Mouse (Mus musculus): ENCODE data around the gene Ctse. TPM values are rescaled to one million over a fixed set of nuclear protein-coding genes. Genes with fewer than 3 reads are reported as not detected.

Gene Ctse
- polyA plus RNA-seq (2015; fragmentation: Nextera tagmentation; extraction: Ambion mirVana) = 0.84 TPM in 1 of 2 replicates, not detected in the other

GRCm38 (mm10) chr1:131637791-131638540 lies at the start of gene Ctse:
Gene Ctse (plus strand): TSS chr1:131638306.
- H3K27me3 ChIP-seq (replicated peaks) = no peaks in the 10 kb centered on the region
- ATAC-seq (ENCODE audit: low FRiP score) = no peak
- H3K4me2 ChIP-seq = no peak within 1 kb of the TSS
- H3K9me3 ChIP-seq (replicated peaks) = no peaks in the 10 kb centered on the region
- no peak within 1 kb of the TSS for H3K4me3 ChIP-seq (replicated peaks)
- H3K36me3 ChIP-seq = no peaks in the 10 kb centered on the region
- no peak within 1 kb of the TSS for H3K9ac ChIP-seq (replicated peaks)
- H3K4me1 ChIP-seq = no peaks in the 10 kb centered on the region
- WGBS = 85% methylated on average over 9 of the region's 9 CpGs
- no peak within 1 kb of the TSS for H3K27ac ChIP-seq (replicated peaks)

- no peaks in the 10 kb centered on the region for H3K36me3 ChIP-seq
- no peaks in the 10 kb centered on the region for H3K27me3 ChIP-seq (replicated peaks)
- no peaks in the 10 kb centered on the region for H3K4me1 ChIP-seq
- no peak within 1 kb of the TSS for H3K27ac ChIP-seq (replicated peaks)
- no peak for ATAC-seq (ENCODE audit: low FRiP score)
- 48% methylated on average over 12 of the region's 12 CpGs for WGBS
- no peak within 1 kb of the TSS for H3K4me2 ChIP-seq
- no peak within 1 kb of the TSS for H3K4me3 ChIP-seq (replicated peaks)
- no peaks in the 10 kb centered on the region for H3K9me3 ChIP-seq (replicated peaks)
- H3K9ac ChIP-seq (replicated peaks) = no peak within 1 kb of the TSS
These were observed 39.2 kb upstream of the Ctse start, which contains the start of gene Avpr1b for GRCm38 (mm10) chr1:131598905-131599304. Gene Avpr1b (plus strand): TSS chr1:131599239.

GRCm38 (mm10) chr1:131600314-131600713 lies 37.8 kb upstream of the Ctse start:
- no peak for ATAC-seq (ENCODE audit: low FRiP score)
- H3K9ac ChIP-seq (replicated peaks) = no peak overlapping the region
- no peaks in the 10 kb centered on the region for H3K36me3 ChIP-seq
- WGBS = 38% methylated on average over 11 of the region's 11 CpGs
- H3K9me3 ChIP-seq (replicated peaks) = no peaks in the 10 kb centered on the region
- no peak overlapping the region for H3K4me3 ChIP-seq (replicated peaks)
- H3K4me2 ChIP-seq = no peak overlapping the region
- no peak overlapping the region for H3K27ac ChIP-seq (replicated peaks)
- H3K4me1 ChIP-seq = no peaks in the 10 kb centered on the region
- no peaks in the 10 kb centered on the region for H3K27me3 ChIP-seq (replicated peaks)

GRCm38 (mm10) chr1:131606719-131607118 lies 31.4 kb upstream of the Ctse start:
- Histone ChIP-seq H3K27ac (replicated peaks) (no peak overlapping the region), H3K9me3 (replicated peaks) (no peaks in the 10 kb centered on the region), H3K36me3 (no peaks in the 10 kb centered on the region), H3K4me2 (no peak overlapping the region), H3K4me1 (no peaks in the 10 kb centered on the region), H3K4me3 (replicated peaks) (no peak overlapping the region), H3K27me3 (replicated peaks) (no peaks in the 10 kb centered on the region), H3K9ac (replicated peaks) (no peak overlapping the region)
- WGBS = 79% methylated on average over 2 of the region's 2 CpGs
- ATAC-seq (ENCODE audit: low FRiP score) = no peak

GRCm38 (mm10) chr1:131612556-131613155 lies 25.4 kb upstream of the Ctse start:
- ATAC-seq (ENCODE audit: low FRiP score) = no peak

GRCm38 (mm10) chr1:131613361-131614133 lies 24.6 kb upstream of the Ctse start:
- no peak for ATAC-seq (ENCODE audit: low FRiP score)
- Histone ChIP-seq H3K9ac (replicated peaks) (no peak overlapping the region), H3K4me3 (replicated peaks) (no peak overlapping the region), H3K4me1 (no peaks in the 10 kb centered on the region), H3K9me3 (replicated peaks) (no peaks in the 10 kb centered on the region), H3K27ac (replicated peaks) (no peak overlapping the region), H3K27me3 (replicated peaks) (no peaks in the 10 kb centered on the region), H3K36me3 (no peaks in the 10 kb centered on the region), H3K4me2 (no peak overlapping the region)
- 81% methylated on average over 16 of the region's 16 CpGs for WGBS

More at GRCm38 (mm10) chr1:131612556-131613155, 25.4 kb upstream of the Ctse start:
- no peaks in the 10 kb centered on the region for H3K4me1 ChIP-seq
- H3K36me3 ChIP-seq = no peaks in the 10 kb centered on the region
- no peak overlapping the region for H3K27ac ChIP-seq (replicated peaks)
- no peak overlapping the region for H3K4me2 ChIP-seq
- H3K27me3 ChIP-seq (replicated peaks) = no peaks in the 10 kb centered on the region
- H3K9ac ChIP-seq (replicated peaks) = no peak overlapping the region
- H3K9me3 ChIP-seq (replicated peaks) = no peaks in the 10 kb centered on the region
- H3K4me3 ChIP-seq (replicated peaks) = no peak overlapping the region
- 73% methylated on average over 4 of the region's 4 CpGs for WGBS

- H3K9ac ChIP-seq (replicated peaks) = no peak overlapping the region
- no peak overlapping the region for H3K4me2 ChIP-seq
- 87% methylated on average over 6 of the region's 6 CpGs for WGBS
- ATAC-seq (ENCODE audit: low FRiP score) = no peak
- no peaks in the 10 kb centered on the region for H3K27me3 ChIP-seq (replicated peaks)
- no peak overlapping the region for H3K4me3 ChIP-seq (replicated peaks)
- no peaks in the 10 kb centered on the region for H3K36me3 ChIP-seq
- no peaks in the 10 kb centered on the region for H3K4me1 ChIP-seq
- H3K9me3 ChIP-seq (replicated peaks) = no peaks in the 10 kb centered on the region
- H3K27ac ChIP-seq (replicated peaks) = no peak overlapping the region
These were observed 23.5 kb upstream of the Ctse start for GRCm38 (mm10) chr1:131614641-131615040.

GRCm38 (mm10) chr1:131616131-131616530 lies 22.0 kb upstream of the Ctse start:
- no peak overlapping the region for H3K27ac ChIP-seq (replicated peaks)
- H3K4me3 ChIP-seq (replicated peaks) = no peak overlapping the region
- no peaks in the 10 kb centered on the region for H3K9me3 ChIP-seq (replicated peaks)
- no peak for ATAC-seq (ENCODE audit: low FRiP score)
- H3K9ac ChIP-seq (replicated peaks) = no peak overlapping the region
- no peaks in the 10 kb centered on the region for H3K36me3 ChIP-seq
- WGBS = 72% methylated on average over 1 of the region's 1 CpGs
- H3K4me1 ChIP-seq = no peaks in the 10 kb centered on the region
- no peak overlapping the region for H3K4me2 ChIP-seq
- no peaks in the 10 kb centered on the region for H3K27me3 ChIP-seq (replicated peaks)

- Histone ChIP-seq H3K4me2 (no peak overlapping the region), H3K4me1 (no peaks in the 10 kb centered on the region), H3K4me3 (replicated peaks) (no peak overlapping the region), H3K9ac (replicated peaks) (no peak overlapping the region), H3K36me3 (no peaks in the 10 kb centered on the region), H3K9me3 (replicated peaks) (no peaks in the 10 kb centered on the region), H3K27ac (replicated peaks) (no peak overlapping the region), H3K27me3 (replicated peaks) (no peaks in the 10 kb centered on the region)
- 82% methylated on average over 5 of the region's 5 CpGs for WGBS
- no peak for ATAC-seq (ENCODE audit: low FRiP score)
These were observed 21.4 kb upstream of the Ctse start for GRCm38 (mm10) chr1:131616546-131617220.

- Histone ChIP-seq H3K4me1 (no peaks in the 10 kb centered on the region), H3K9ac (replicated peaks) (no peak overlapping the region), H3K4me2 (no peak overlapping the region), H3K4me3 (replicated peaks) (no peak overlapping the region), H3K27ac (replicated peaks) (no peak overlapping the region), H3K9me3 (replicated peaks) (no peaks in the 10 kb centered on the region), H3K27me3 (replicated peaks) (no peaks in the 10 kb centered on the region), H3K36me3 (no peaks in the 10 kb centered on the region)
- 86% methylated on average over 1 of the region's 1 CpGs for WGBS
- ATAC-seq (ENCODE audit: low FRiP score) = no peak
These were observed 19.5 kb upstream of the Ctse start for GRCm38 (mm10) chr1:131618576-131618975.

- Histone ChIP-seq H3K9me3 (replicated peaks) (no peaks in the 10 kb centered on the region), H3K4me1 (no peaks in the 10 kb centered on the region), H3K27ac (replicated peaks) (no peak overlapping the region), H3K4me3 (replicated peaks) (no peak overlapping the region), H3K27me3 (replicated peaks) (no peaks in the 10 kb centered on the region), H3K4me2 (no peak overlapping the region), H3K36me3 (no peaks in the 10 kb centered on the region), H3K9ac (replicated peaks) (no peak overlapping the region)
- ATAC-seq (ENCODE audit: low FRiP score) = no peak
- WGBS = 91% methylated on average over 7 of the region's 7 CpGs
These were observed 18.8 kb upstream of the Ctse start for GRCm38 (mm10) chr1:131619348-131619747.
